Mouse (Mus musculus) midbrain, embryonic 10.5 days (tissue): ENCODE measurements at regions not wholly inside any gene's neighbourhood (a gene's known extent, or its start where the extent isn't known, plus 50 kb on each side); places are given as distances from the start of the nearest gene placed in this dataset.

Source experiments
- DNase-seq: peaks from one replicate; pipeline ENCODE4 v3.0.0-alpha.2; 2017; ENCODE audit warnings: low spot score
- H3K27ac ChIP-seq: fragments of 300-500 bp; sonication (generic); replicated peaks from 2 replicates; pipeline ENCODE4 v1.5.1; 2016; ENCODE audit warnings: mild to moderate bottlenecking
- H3K27me3 ChIP-seq: fragments of 300-500 bp; sonication (generic); 2 replicates; pipeline ENCODE4 v1.6.1; 2016; ENCODE audit warnings: low read depth, mild to moderate bottlenecking; ENCODE audit not compliant: poor library complexity, severe bottlenecking
- H3K36me3 ChIP-seq: fragments of 300-500 bp; sonication (generic); 2 replicates; pipeline ENCODE4 v1.6.1; 2016; ENCODE audit warnings: mild to moderate bottlenecking, moderate library complexity
- H3K4me1 ChIP-seq: fragments of 300-500 bp; sonication (generic); 2 replicates; pipeline ENCODE4 v1.6.1; 2016
- H3K4me3 ChIP-seq: fragments of 300-500 bp; sonication (generic); 2 replicates; pipeline ENCODE4 v1.5.1; 2016; ENCODE audit warnings: mild to moderate bottlenecking, moderate library complexity
- H3K9me3 ChIP-seq: fragments of 300-500 bp; sonication (generic); replicated peaks from 2 replicates; pipeline ENCODE4 v1.6.1; 2016; ENCODE audit warnings: mild to moderate bottlenecking
- WGBS: fragments of 180-500 bp; shearing (Covaris S2); methylation state at CpG from one replicate; pipeline ENCODE4 v1.1.7; 2016; 5-methylcytosine and 5-hydroxymethylcytosine counted together

GRCm38 (mm10) chr6:141059250-141059916, 189.7 kb upstream of the Pde3a start:
- no peak overlapping the region for H3K27ac ChIP-seq
- DNase-seq: no peak
- no peaks in the 10 kb centered on the region for H3K36me3 ChIP-seq
- H3K4me1 ChIP-seq: no peaks in the 10 kb centered on the region
- 91% methylated on average over 11 of the region's 11 CpGs for WGBS
- peaks cover 4% of the 10 kb centered on the region; the same call in 1 of the 2 replicates for H3K9me3 ChIP-seq
- no peaks in the 10 kb centered on the region for H3K27me3 ChIP-seq
- no peak overlapping the region for H3K4me3 ChIP-seq

- H3K9me3 ChIP-seq: peaks cover 4% of the 10 kb centered on the region; the same call in 1 of the 2 replicates
Observed at GRCm38 (mm10) chr6:141065724-141066123, 183.3 kb upstream of the Pde3a start.

GRCm38 (mm10) chr6:141068861-141069467, 180.1 kb upstream of the Pde3a start:
- Histone ChIP-seq H3K27me3 (no peaks in the 10 kb centered on the region), H3K9me3 (peaks cover 4% of the 10 kb centered on the region; the same call in 1 of the 2 replicates), H3K36me3 (no peaks in the 10 kb centered on the region), H3K4me1 (peaks cover 18% of the 10 kb centered on the region), H3K4me3 (no peak overlapping the region), H3K27ac (peak overlapping the region; percentile 55)
- WGBS: 53% methylated on average over 6 of the region's 6 CpGs
- peak; percentile 39 for DNase-seq

More at GRCm38 (mm10) chr6:141065724-141066123, 183.3 kb upstream of the Pde3a start:
- peaks cover 18% of the 10 kb centered on the region for H3K4me1 ChIP-seq
- H3K4me3 ChIP-seq: no peak overlapping the region
- 76% methylated on average over 4 of the region's 4 CpGs for WGBS
- H3K27me3 ChIP-seq: no peaks in the 10 kb centered on the region
- no peak overlapping the region for H3K27ac ChIP-seq
- DNase-seq: no peak
- no peaks in the 10 kb centered on the region for H3K36me3 ChIP-seq

GRCm38 (mm10) chr6:141069896-141070295, 179.2 kb upstream of the Pde3a start:
- H3K27ac ChIP-seq: 0 out of 2 replicates have a peak overlapping the region, but pooled peaks have one; percentile 55
- H3K4me3 ChIP-seq: no peak overlapping the region
- peaks cover 18% of the 10 kb centered on the region for H3K4me1 ChIP-seq
- no peaks in the 10 kb centered on the region for H3K36me3 ChIP-seq
- H3K9me3 ChIP-seq: no peaks in the 10 kb centered on the region
- 89% methylated on average over 6 of the region's 6 CpGs for whole genome bisulfite sequencing
- no peak for DNase-seq
- H3K27me3 ChIP-seq: no peaks in the 10 kb centered on the region

GRCm38 (mm10) chr6:141071507-141071906, 177.6 kb upstream of the Pde3a start:
- H3K4me1 ChIP-seq: peaks cover 18% of the 10 kb centered on the region
- WGBS: 86% methylated on average over 2 of the region's 2 CpGs
- DNase-seq: no peak
- H3K4me3 ChIP-seq: no peak overlapping the region
- H3K27ac ChIP-seq: no peak overlapping the region
- H3K9me3 ChIP-seq: no peaks in the 10 kb centered on the region
- H3K36me3 ChIP-seq: no peaks in the 10 kb centered on the region
- no peaks in the 10 kb centered on the region for H3K27me3 ChIP-seq

GRCm38 (mm10) chr6:141091076-141091780, 157.8 kb upstream of the Pde3a start:
- WGBS: 79% methylated on average over 9 of the region's 9 CpGs
- H3K27ac ChIP-seq: no peak overlapping the region
- H3K4me3 ChIP-seq: no peak overlapping the region
- no peak for DNase-seq
- H3K9me3 ChIP-seq: no peaks in the 10 kb centered on the region
- H3K27me3 ChIP-seq: no peaks in the 10 kb centered on the region
- H3K36me3 ChIP-seq: no peaks in the 10 kb centered on the region
- no peaks in the 10 kb centered on the region for H3K4me1 ChIP-seq

GRCm38 (mm10) chr6:141091781-141092140, 157.3 kb upstream of the Pde3a start:
- H3K9me3 ChIP-seq: no peaks in the 10 kb centered on the region
- no peak overlapping the region for H3K4me3 ChIP-seq
- no peak overlapping the region for H3K27ac ChIP-seq
- DNase-seq: no peak
- 93% methylated on average over 6 of the region's 6 CpGs for WGBS
- no peaks in the 10 kb centered on the region for H3K27me3 ChIP-seq
- no peaks in the 10 kb centered on the region for H3K4me1 ChIP-seq
- H3K36me3 ChIP-seq: no peaks in the 10 kb centered on the region

GRCm38 (mm10) chr6:141097338-141098122, 151.5 kb upstream of the Pde3a start:
- Histone ChIP-seq H3K4me3 (no peak overlapping the region), H3K4me1 (peaks cover 8% of the 10 kb centered on the region), H3K9me3 (no peaks in the 10 kb centered on the region), H3K27ac (0 out of 2 replicates have a peak overlapping the region, but pooled peaks have one; percentile 28), H3K27me3 (no peaks in the 10 kb centered on the region), H3K36me3 (no peaks in the 10 kb centered on the region)
- WGBS: 68% methylated on average over 13 of the region's 13 CpGs
- DNase-seq: no peak

GRCm38 (mm10) chr6:141118287-141118686, 130.8 kb upstream of the Pde3a start:
- 74% methylated on average over 5 of the region's 5 CpGs for WGBS
- no peak for DNase-seq
- H3K36me3 ChIP-seq: no peaks in the 10 kb centered on the region
- no peaks in the 10 kb centered on the region for H3K9me3 ChIP-seq
- no peak overlapping the region for H3K27ac ChIP-seq
- no peaks in the 10 kb centered on the region for H3K4me1 ChIP-seq
- H3K27me3 ChIP-seq: no peaks in the 10 kb centered on the region
- H3K4me3 ChIP-seq: no peak overlapping the region

GRCm38 (mm10) chr6:141126614-141127396, 122.3 kb upstream of the Pde3a start:
- H3K4me1 ChIP-seq: no peaks in the 10 kb centered on the region
- DNase-seq: no peak
- no peaks in the 10 kb centered on the region for H3K36me3 ChIP-seq
- no peaks in the 10 kb centered on the region for H3K9me3 ChIP-seq
- 74% methylated on average over 10 of the region's 10 CpGs for WGBS
- no peak overlapping the region for H3K27ac ChIP-seq
- no peaks in the 10 kb centered on the region for H3K27me3 ChIP-seq
- H3K4me3 ChIP-seq: no peak overlapping the region

- Histone ChIP-seq H3K4me3 (no peak overlapping the region), H3K9me3 (no peaks in the 10 kb centered on the region), H3K27me3 (no peaks in the 10 kb centered on the region), H3K4me1 (no peaks in the 10 kb centered on the region), H3K27ac (no peak overlapping the region), H3K36me3 (no peaks in the 10 kb centered on the region)
- DNase-seq: no peak
- WGBS: 83% methylated on average over 1 of the region's 1 CpGs
Observed at GRCm38 (mm10) chr6:141129596-141129995, 119.5 kb upstream of the Pde3a start.

- peaks cover 10% of the 10 kb centered on the region for H3K4me1 ChIP-seq
- H3K27me3 ChIP-seq: no peaks in the 10 kb centered on the region
- WGBS: 87% methylated on average over 6 of the region's 6 CpGs
- no peak overlapping the region for H3K27ac ChIP-seq
- DNase-seq: no peak
- H3K36me3 ChIP-seq: no peaks in the 10 kb centered on the region
- no peak overlapping the region for H3K4me3 ChIP-seq
- no peaks in the 10 kb centered on the region for H3K9me3 ChIP-seq
Observed at GRCm38 (mm10) chr6:141134176-141134575, 114.9 kb upstream of the Pde3a start.
